Mouse (Mus musculus) neural tube, embryonic 13.5 days (tissue): ENCODE measurements around the gene Khk. TPM values are rescaled to one million over a fixed set of nuclear protein-coding genes. Genes with fewer than 3 reads are reported as not detected.

ENCODE experiments used
- ATAC-seq: fragments of 200-750 bp; cut with Nextera tagmentation; 2 replicates; pipeline ENCODE4 v1.8.0; 2017; ENCODE audit warnings: low read depth, mild to moderate bottlenecking, moderate TSS enrichment, moderate library complexity
- H3K27ac ChIP-seq: fragments of 300-500 bp; sonication (generic); replicated peaks from 2 replicates; pipeline ENCODE4 v1.5.1; 2015; ENCODE audit warnings: moderate library complexity, mild to moderate bottlenecking, inconsistent platforms
- H3K27me3 ChIP-seq: fragments of 300-500 bp; sonication (generic); 2 replicates; pipeline ENCODE4 v1.6.1; 2015; ENCODE audit warnings: mild to moderate bottlenecking, inconsistent platforms
- H3K36me3 ChIP-seq: fragments of 300-500 bp; sonication (generic); 2 replicates; pipeline ENCODE4 v1.6.1; 2015; ENCODE audit warnings: mild to moderate bottlenecking, inconsistent platforms
- H3K4me1 ChIP-seq: fragments of 300-500 bp; sonication (generic); replicated peaks from 2 replicates; pipeline ENCODE4 v1.6.1; 2015; ENCODE audit warnings: inconsistent platforms
- H3K4me2 ChIP-seq: fragments of 300-500 bp; sonication (generic); 2 replicates; pipeline ENCODE4 v1.6.1; 2015; ENCODE audit warnings: inconsistent platforms, mild to moderate bottlenecking, moderate library complexity
- H3K4me3 ChIP-seq: fragments of 300-500 bp; sonication (generic); 2 replicates; pipeline ENCODE4 v1.5.1; 2015; ENCODE audit warnings: mild to moderate bottlenecking, inconsistent platforms
- H3K9ac ChIP-seq: fragments of 300-500 bp; sonication (generic); 2 replicates; pipeline ENCODE4 v1.6.1; 2015; ENCODE audit warnings: moderate library complexity, mild to moderate bottlenecking, inconsistent platforms
- H3K9me3 ChIP-seq: fragments of 300-500 bp; sonication (generic); 2 replicates; pipeline ENCODE4 v1.6.1; 2016; ENCODE audit warnings: inconsistent platforms
- WGBS: fragments of 180-500 bp; shearing (Covaris S2); methylation state at CpG from one replicate; pipeline ENCODE4 v1.1.7; 2015; 5-methylcytosine and 5-hydroxymethylcytosine counted together
- polyA plus RNA-seq: library from polyadenylated mRNA; unstranded; fragments of >200 nt; fragmentation: Nextera tagmentation; extraction: Ambion mirVana; gene quantifications from 2 replicates; pipeline ENCODE4 v1.2.1, GENCODE M21; 2015

Gene Khk
- polyA plus RNA-seq, 1 experiment from 2014 or later: 11.4 TPM

DNA sequence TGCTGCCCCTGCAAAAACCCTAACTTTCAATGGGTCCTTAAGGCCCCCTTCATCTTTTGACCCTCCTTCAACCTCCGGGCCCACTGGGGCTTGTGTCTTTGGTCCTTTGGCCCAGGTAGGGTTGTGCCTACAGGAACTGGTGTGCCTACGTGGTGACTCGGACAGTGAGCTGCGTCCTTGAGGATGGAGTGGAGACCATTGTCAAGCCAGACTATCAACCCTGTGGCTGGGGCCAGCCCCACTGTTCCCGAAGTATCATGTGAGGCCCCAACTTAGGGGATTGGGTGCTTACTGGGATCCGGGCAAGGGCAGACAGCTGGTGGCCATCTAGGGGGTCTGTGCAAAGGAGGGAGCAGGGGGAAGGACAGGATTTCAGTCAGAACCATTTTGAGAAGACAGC lies 6.4 kb upstream of the Khk start:
- Histone ChIP-seq H3K4me2 (peak overlapping the region; percentile 46), H3K9me3 (no peaks in the 10 kb centered on the region), H3K9ac (peak overlapping the region; percentile 63; the same call in 1 of the 2 replicates), H3K36me3 (no peaks in the 10 kb centered on the region), H3K27ac (no peak overlapping the region), H3K4me1 (peaks cover 44% of the 10 kb centered on the region), H3K4me3 (peak overlapping the region; percentile 35), H3K27me3 (no peaks in the 10 kb centered on the region)
- ATAC-seq: no peak
- WGBS: 72% methylated on average over 6 of the region's 6 CpGs

DNA sequence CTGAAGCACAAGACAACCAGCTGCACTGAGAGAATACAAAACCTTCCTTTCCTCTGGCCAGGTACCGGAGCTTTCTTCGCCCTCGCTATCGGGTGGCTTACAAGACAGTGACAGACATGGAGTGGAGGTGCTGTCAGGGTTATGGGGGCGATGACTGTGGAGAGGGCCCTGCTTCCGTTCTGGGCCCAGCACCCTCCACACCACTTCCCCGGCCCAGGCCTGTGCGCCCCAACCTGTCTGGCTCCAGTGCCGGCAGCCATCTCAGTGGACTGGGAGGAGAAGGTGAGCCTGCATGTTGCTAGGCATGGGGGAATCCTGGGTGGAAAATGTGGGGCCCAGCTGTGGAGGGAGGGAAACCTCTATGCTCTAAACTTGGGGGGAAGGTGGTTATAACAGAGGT lies 5.8 kb upstream of the Khk start:
- peak; percentile 47 for ATAC-seq
- Histone ChIP-seq H3K4me3 (peak overlapping the region; percentile 35; the same call in 1 of the 2 replicates), H3K27ac (0 out of 2 replicates have a peak overlapping the region, but pooled peaks have one; percentile 34), H3K9ac (peak overlapping the region; percentile 46; the same call in 1 of the 2 replicates), H3K4me2 (peak overlapping the region; percentile 46), H3K4me1 (peaks cover 51% of the 10 kb centered on the region), H3K27me3 (no peaks in the 10 kb centered on the region), H3K9me3 (no peaks in the 10 kb centered on the region), H3K36me3 (no peaks in the 10 kb centered on the region)
- WGBS: 70% methylated on average over 9 of the region's 9 CpGs

- 6% methylated on average over 7 of the region's 7 CpGs for WGBS
- Histone ChIP-seq H3K27me3 (no peaks in the 10 kb centered on the region), H3K9me3 (no peaks in the 10 kb centered on the region), H3K9ac (no peak overlapping the region; the same call in 1 of the 2 replicates), H3K27ac (peak overlapping the region; percentile 59), H3K4me1 (peaks cover 56% of the 10 kb centered on the region), H3K4me3 (0 out of 2 replicates have a peak overlapping the region, but pooled peaks have one; percentile 13), H3K36me3 (no peaks in the 10 kb centered on the region), H3K4me2 (peak overlapping the region; percentile 46)
- ATAC-seq: peak; percentile 84
Measured at GRCm38 (mm10) chr5:30915974-30916433, 5.2 kb upstream of the Khk start.

GRCm38 (mm10) chr5:30916841-30917240 lies 4.4 kb upstream of the Khk start:
- Histone ChIP-seq H3K27me3 (no peaks in the 10 kb centered on the region), H3K27ac (no peak overlapping the region), H3K4me2 (no peak overlapping the region), H3K9me3 (no peaks in the 10 kb centered on the region), H3K4me1 (peaks cover 61% of the 10 kb centered on the region), H3K4me3 (no peak overlapping the region), H3K36me3 (no peaks in the 10 kb centered on the region), H3K9ac (no peak overlapping the region; the same call in 1 of the 2 replicates)
- no peak for ATAC-seq
- 95% methylated on average over 9 of the region's 9 CpGs for WGBS

DNA sequence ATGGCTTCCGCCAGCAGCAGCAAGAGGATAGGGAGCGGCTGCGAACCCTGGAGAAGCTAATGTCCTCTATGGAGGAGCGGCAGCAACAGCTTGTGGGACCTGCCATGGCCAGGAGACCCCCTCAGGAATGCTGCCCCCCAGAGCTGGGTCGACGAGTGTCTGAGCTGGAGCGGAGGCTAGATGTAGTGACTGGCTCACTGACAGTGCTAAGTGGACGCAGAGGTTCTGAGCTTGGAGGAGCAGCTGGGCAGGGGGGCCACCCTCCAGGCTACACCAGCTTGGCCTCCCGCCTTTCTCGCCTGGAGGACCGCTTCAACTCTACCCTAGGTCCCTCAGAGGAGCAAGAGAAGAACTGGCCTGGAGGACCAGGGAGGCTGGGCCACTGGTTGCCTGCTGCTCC lies 3.9 kb upstream of the Khk start:
- H3K9me3 ChIP-seq: no peaks in the 10 kb centered on the region
- no peak overlapping the region for H3K4me3 ChIP-seq
- ATAC-seq: no peak
- H3K4me2 ChIP-seq: no peak overlapping the region
- WGBS: 88% methylated on average over 11 of the region's 11 CpGs
- no peak overlapping the region for H3K9ac ChIP-seq
- no peaks in the 10 kb centered on the region for H3K27me3 ChIP-seq
- H3K4me1 ChIP-seq: peaks cover 62% of the 10 kb centered on the region
- no peaks in the 10 kb centered on the region for H3K36me3 ChIP-seq
- no peak overlapping the region for H3K27ac ChIP-seq

GRCm38 (mm10) chr5:30917891-30918670 lies 3.1 kb upstream of the Khk start:
- Histone ChIP-seq H3K4me3 (no peak overlapping the region), H3K9me3 (no peaks in the 10 kb centered on the region), H3K36me3 (no peaks in the 10 kb centered on the region), H3K9ac (no peak overlapping the region), H3K4me2 (no peak overlapping the region), H3K27ac (no peak overlapping the region), H3K27me3 (0 out of 2 replicates have a peak, but pooled peaks cover 1% of the 10 kb centered on the region), H3K4me1 (peaks cover 59% of the 10 kb centered on the region)
- ATAC-seq: no peak
- 84% methylated on average over 31 of the region's 31 CpGs for WGBS

- Histone ChIP-seq H3K36me3 (no peaks in the 10 kb centered on the region), H3K4me1 (peaks cover 53% of the 10 kb centered on the region), H3K4me2 (no peak overlapping the region), H3K9me3 (no peaks in the 10 kb centered on the region), H3K27me3 (0 out of 2 replicates have a peak, but pooled peaks cover 2% of the 10 kb centered on the region), H3K27ac (no peak overlapping the region), H3K4me3 (no peak overlapping the region), H3K9ac (no peak overlapping the region)
- 77% methylated on average over 8 of the region's 8 CpGs for WGBS
- ATAC-seq: no peak
Measured at GRCm38 (mm10) chr5:30918691-30919090, 2.5 kb upstream of the Khk start.

DNA sequence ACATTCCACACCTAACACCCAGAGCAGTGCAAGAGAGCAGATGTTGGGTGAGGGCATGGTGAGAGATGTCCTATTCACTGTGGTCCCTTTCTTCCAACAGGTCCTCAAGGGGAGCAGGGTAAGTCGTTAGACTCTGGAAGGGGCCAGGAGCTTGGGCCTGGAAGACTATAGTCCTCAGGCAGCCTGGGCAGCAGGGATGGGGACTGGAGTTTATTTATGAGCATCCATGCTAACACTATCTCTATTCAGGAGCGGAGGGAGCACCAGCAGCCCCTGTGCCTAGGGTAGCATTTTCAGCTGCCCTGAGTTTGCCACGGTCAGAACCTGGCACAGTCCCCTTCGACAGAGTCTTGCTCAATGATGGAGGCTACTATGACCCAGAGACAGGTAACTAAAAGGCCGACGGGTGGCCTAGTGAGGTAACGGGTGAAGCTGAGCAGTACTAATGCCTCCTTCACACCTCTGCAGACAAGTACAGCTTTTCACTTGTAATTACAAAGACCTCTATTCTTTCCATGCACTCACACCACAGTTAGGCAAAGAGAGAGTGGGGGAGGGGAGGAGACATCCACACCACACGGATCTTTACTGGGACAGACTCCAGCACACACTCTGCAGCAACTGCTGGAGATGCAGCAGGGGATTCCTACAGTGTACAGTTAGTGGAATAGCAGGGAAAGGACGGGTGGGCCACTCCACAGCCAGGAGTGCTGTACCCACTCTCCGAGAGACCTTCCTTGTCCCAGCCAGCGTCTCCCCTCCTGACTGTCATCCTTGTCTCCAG lies 1.2 kb upstream of the Khk start:
- 60% methylated on average over 11 of the region's 11 CpGs for WGBS
- H3K36me3 ChIP-seq: no peaks in the 10 kb centered on the region
- H3K4me3 ChIP-seq: no peak overlapping the region
- H3K9ac ChIP-seq: no peak overlapping the region
- H3K27ac ChIP-seq: no peak overlapping the region
- H3K27me3 ChIP-seq: 0 out of 2 replicates have a peak, but pooled peaks cover 2% of the 10 kb centered on the region
- H3K4me1 ChIP-seq: peaks cover 40% of the 10 kb centered on the region
- peak overlapping the region; percentile 84; the same call in 1 of the 2 replicates for H3K4me2 ChIP-seq
- H3K9me3 ChIP-seq: no peaks in the 10 kb centered on the region
- no peak for ATAC-seq

- no peak overlapping the region for H3K9ac ChIP-seq
- H3K4me1 ChIP-seq: peaks cover 34% of the 10 kb centered on the region
- no peak overlapping the region for H3K4me3 ChIP-seq
- peak overlapping the region; percentile 84 for H3K4me2 ChIP-seq
- 0 out of 2 replicates have a peak, but pooled peaks cover 2% of the 10 kb centered on the region for H3K27me3 ChIP-seq
- H3K9me3 ChIP-seq: no peaks in the 10 kb centered on the region
- peak; percentile 2; the same call in 1 of the 2 replicates for ATAC-seq
- WGBS: 56% methylated on average over 19 of the region's 19 CpGs
- no peak overlapping the region for H3K27ac ChIP-seq
- H3K36me3 ChIP-seq: no peaks in the 10 kb centered on the region
Measured at GRCm38 (mm10) chr5:30920621-30921020, 610 bp upstream of the Khk start.

DNA sequence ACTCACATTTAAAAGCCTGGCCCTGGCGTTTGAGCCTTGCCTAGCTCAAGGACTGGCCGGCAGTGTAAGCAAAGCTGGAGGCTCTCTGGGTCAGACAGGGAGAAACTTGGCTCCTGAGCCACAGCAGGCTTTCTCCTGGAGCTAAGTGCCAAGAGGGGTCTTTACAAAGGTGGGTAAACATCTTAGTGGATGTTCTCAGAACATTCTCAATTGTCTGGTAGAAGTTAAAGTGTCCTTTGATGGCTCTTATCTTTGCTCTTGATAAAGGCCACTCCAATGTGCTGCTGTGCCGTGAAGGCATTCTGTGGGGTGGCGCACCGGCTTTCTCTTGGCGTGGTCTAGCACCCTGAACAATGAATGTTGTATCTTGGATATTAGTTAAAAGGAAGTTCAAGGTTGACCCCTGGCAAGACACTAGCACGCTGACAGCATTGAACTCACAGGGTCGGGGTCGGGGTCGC lies 1.4 kb downstream of the Khk start:
- 77% methylated on average over 10 of the region's 10 CpGs for WGBS
- 0 out of 2 replicates have a peak, but pooled peaks cover 2% of the 10 kb centered on the region for H3K27me3 ChIP-seq
- no peaks in the 10 kb centered on the region for H3K36me3 ChIP-seq
- peak overlapping the region; percentile 49; the same call in 1 of the 2 replicates for H3K4me3 ChIP-seq
- peaks cover 28% of the 10 kb centered on the region for H3K4me1 ChIP-seq
- H3K9ac ChIP-seq: peak overlapping the region; percentile 71
- H3K27ac ChIP-seq: no peak overlapping the region
- H3K4me2 ChIP-seq: peak overlapping the region; percentile 84
- H3K9me3 ChIP-seq: no peaks in the 10 kb centered on the region
- ATAC-seq: no peak

- Histone ChIP-seq H3K4me1 (peaks cover 28% of the 10 kb centered on the region), H3K9me3 (no peaks in the 10 kb centered on the region), H3K9ac (no peak overlapping the region), H3K27ac (no peak overlapping the region), H3K27me3 (0 out of 2 replicates have a peak, but pooled peaks cover 2% of the 10 kb centered on the region), H3K4me2 (no peak overlapping the region), H3K4me3 (no peak overlapping the region), H3K36me3 (no peaks in the 10 kb centered on the region)
- whole genome bisulfite sequencing: 87% methylated on average over 6 of the region's 6 CpGs
- ATAC-seq: no peak
Measured at GRCm38 (mm10) chr5:30923119-30923518, 1.9 kb downstream of the Khk start.

- H3K4me1 ChIP-seq: peaks cover 28% of the 10 kb centered on the region
- no peaks in the 10 kb centered on the region for H3K9me3 ChIP-seq
- no peak overlapping the region for H3K27ac ChIP-seq
- no peak overlapping the region for H3K9ac ChIP-seq
- no peak for ATAC-seq
- 83% methylated on average over 8 of the region's 8 CpGs for WGBS
- H3K4me3 ChIP-seq: no peak overlapping the region
- 0 out of 2 replicates have a peak, but pooled peaks cover 2% of the 10 kb centered on the region for H3K27me3 ChIP-seq
- no peak overlapping the region for H3K4me2 ChIP-seq
- H3K36me3 ChIP-seq: no peaks in the 10 kb centered on the region
Measured at GRCm38 (mm10) chr5:30924614-30925013, 3.4 kb downstream of the Khk start.
